Mouse (Mus musculus): ENCODE data around the gene Gm37240. TPM values are rescaled to one million over a fixed set of nuclear protein-coding genes. Genes with fewer than 3 reads are reported as not detected.

Gm37240 gene
- polyA plus RNA-seq, 1 experiment from 2014 or later, result 0.52 TPM

DNA sequence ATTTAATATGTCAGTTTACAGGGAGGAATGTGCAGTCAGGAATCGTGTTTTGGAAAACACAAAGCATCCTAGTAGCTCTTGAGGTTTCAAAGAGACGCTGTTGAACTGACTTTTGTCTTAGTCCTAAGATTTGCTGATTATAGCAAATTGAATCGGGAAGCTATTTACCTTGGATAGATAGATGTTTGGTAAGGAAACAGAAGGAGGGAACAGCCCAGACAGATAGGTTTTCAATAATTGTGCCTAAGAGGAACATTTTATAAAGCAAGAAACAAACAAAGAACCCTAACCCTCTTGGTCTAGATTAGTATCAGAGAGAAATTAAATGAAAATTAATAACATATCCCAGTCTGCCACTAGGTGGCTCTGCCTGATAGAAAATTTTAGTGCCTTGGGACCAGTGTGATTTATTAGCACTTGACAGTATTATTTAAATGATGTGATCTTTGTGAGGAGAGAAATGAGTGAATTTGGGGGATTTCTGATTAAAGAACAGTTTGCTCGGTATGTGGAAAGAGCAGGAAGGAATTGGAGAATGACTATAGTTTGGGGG lies 1194.6 kb downstream of the Gm37240 start:
- DNase-seq (ENCODE audit: low spot score), result peak; percentile 66
- 67% methylated on average over 4 of the region's 4 CpGs for WGBS

DNA sequence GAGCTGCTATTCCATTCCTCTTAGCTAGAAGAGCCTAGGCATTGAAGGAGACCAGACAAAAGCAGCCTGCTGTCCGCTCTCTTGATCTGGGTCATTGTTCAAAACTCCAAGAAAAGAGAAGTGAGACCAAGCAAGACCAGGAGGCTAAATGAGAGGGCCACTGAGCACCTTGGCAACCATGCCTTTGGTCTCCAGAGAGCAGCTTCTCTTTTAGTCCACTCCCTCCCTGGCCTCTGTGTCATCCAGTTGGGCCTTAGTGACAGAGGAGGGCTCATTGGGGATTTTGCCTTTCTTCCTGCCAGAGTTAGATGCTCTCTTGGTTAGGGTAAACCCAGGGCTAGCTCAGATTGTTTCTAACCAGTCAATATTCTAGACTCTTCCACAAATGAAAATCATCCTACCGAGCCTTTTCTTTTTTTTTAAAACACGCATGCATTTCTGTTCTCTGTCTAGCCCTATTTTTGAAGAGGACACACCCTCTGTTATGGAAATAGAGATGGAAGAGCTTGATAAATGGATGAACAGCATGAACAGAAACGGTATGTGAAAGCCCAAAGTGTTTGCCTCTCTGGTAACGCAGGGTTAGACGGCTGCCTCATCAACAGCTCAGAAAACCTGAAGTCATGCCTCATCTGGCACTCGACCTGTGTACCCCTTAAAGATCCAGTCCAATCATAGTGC lies 1197.1 kb downstream of the Gm37240 start:
- H3K4me1 ChIP-seq (replicated peaks; ENCODE audit: control insufficient read depth, insufficient read depth, low read length), result no peaks in the 10 kb centered on the region
- DNase-seq (ENCODE audit: low spot score) (no peak), ATAC-seq (ENCODE audit: low FRiP score) (no peak)
- H3K27ac ChIP-seq (ENCODE audit: low read depth, low read length), result no peak overlapping the region
- no peak overlapping the region for H3K4me3 ChIP-seq (ENCODE audit: low read depth, low read length)
- no peak overlapping the region for H3K4me2 ChIP-seq (replicated peaks; ENCODE audit: low read depth, low read length)
- H3K27me3 ChIP-seq (ENCODE audit: control insufficient read depth, insufficient read depth, low read length), result no peaks in the 10 kb centered on the region
- no peaks in the 10 kb centered on the region for H3K9me3 ChIP-seq (ENCODE audit: control insufficient read depth, low read length)
- 56% methylated on average over 7 of the region's 7 CpGs for WGBS
- H3K9ac ChIP-seq (ENCODE audit: low read depth, low read length), result no peak overlapping the region
- no peaks in the 10 kb centered on the region for H3K36me3 ChIP-seq (ENCODE audit: control insufficient read depth, insufficient read depth, low read length)

More for the DNA sequence above, 1194.6 kb downstream of the Gm37240 start:
- Histone ChIP-seq H3K4me3 (ENCODE audit: low read depth, low read length) (no peak overlapping the region), H3K27me3 (ENCODE audit: control insufficient read depth, insufficient read depth, low read length) (no peaks in the 10 kb centered on the region), H3K27ac (ENCODE audit: low read depth, low read length) (no peak overlapping the region), H3K9ac (ENCODE audit: low read depth, low read length) (no peak overlapping the region), H3K4me2 (replicated peaks; ENCODE audit: low read depth, low read length) (no peak overlapping the region), H3K9me3 (ENCODE audit: control insufficient read depth, low read length) (no peaks in the 10 kb centered on the region), H3K36me3 (ENCODE audit: control insufficient read depth, insufficient read depth, low read length) (no peaks in the 10 kb centered on the region), H3K4me1 (replicated peaks; ENCODE audit: control insufficient read depth, insufficient read depth, low read length) (no peaks in the 10 kb centered on the region)
- no peak for ATAC-seq (ENCODE audit: low FRiP score)

DNA sequence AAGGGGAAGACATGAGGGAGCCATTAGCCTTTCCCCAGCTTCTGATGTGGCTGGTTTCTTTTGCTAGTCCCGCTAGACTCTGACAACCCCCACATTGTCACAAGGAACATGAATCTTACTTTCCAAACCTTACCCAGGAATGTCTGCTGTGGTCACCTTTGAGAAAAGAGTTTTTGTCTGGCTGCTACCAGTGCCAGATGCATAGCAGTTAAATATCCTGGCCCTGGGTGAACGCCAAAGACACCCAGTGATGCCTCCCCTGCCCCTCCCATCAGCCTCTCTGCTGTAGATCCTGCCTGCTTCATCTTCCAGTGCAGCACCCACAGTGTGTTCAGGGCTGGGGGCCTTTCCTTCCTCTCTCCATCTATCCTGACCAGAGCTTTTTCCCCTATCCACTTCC lies 1197.7 kb downstream of the Gm37240 start:
- H3K9ac ChIP-seq (ENCODE audit: low read depth, low read length), result no peak overlapping the region
- WGBS, result 68% methylated on average over 2 of the region's 2 CpGs

GRCm38 (mm10) chr3:84688176-84688575 lies 1199.1 kb downstream of the Gm37240 start:
- H3K9me3 ChIP-seq (ENCODE audit: control insufficient read depth, low read length), result no peaks in the 10 kb centered on the region
- DNase-seq (ENCODE audit: low spot score), result no peak
- H3K36me3 ChIP-seq (ENCODE audit: control insufficient read depth, insufficient read depth, low read length), result no peaks in the 10 kb centered on the region
- H3K4me3 ChIP-seq (ENCODE audit: low read depth, low read length), result no peak overlapping the region
- ATAC-seq (ENCODE audit: low FRiP score), result no peak
- no peak overlapping the region for H3K9ac ChIP-seq (ENCODE audit: low read depth, low read length)
- no peak overlapping the region for H3K4me2 ChIP-seq (replicated peaks; ENCODE audit: low read depth, low read length)
- no peaks in the 10 kb centered on the region for H3K4me1 ChIP-seq (replicated peaks; ENCODE audit: control insufficient read depth, insufficient read depth, low read length)
- H3K27me3 ChIP-seq (ENCODE audit: control insufficient read depth, insufficient read depth, low read length), result no peaks in the 10 kb centered on the region
- 83% methylated on average over 5 of the region's 5 CpGs for WGBS
- H3K27ac ChIP-seq (ENCODE audit: low read depth, low read length), result no peak overlapping the region

More for the DNA sequence above, 1197.7 kb downstream of the Gm37240 start:
- Histone ChIP-seq H3K27ac (ENCODE audit: low read depth, low read length) (no peak overlapping the region), H3K4me2 (replicated peaks; ENCODE audit: low read depth, low read length) (no peak overlapping the region), H3K9me3 (ENCODE audit: control insufficient read depth, low read length) (no peaks in the 10 kb centered on the region), H3K27me3 (ENCODE audit: control insufficient read depth, insufficient read depth, low read length) (no peaks in the 10 kb centered on the region), H3K36me3 (ENCODE audit: control insufficient read depth, insufficient read depth, low read length) (no peaks in the 10 kb centered on the region), H3K4me1 (replicated peaks; ENCODE audit: control insufficient read depth, insufficient read depth, low read length) (no peaks in the 10 kb centered on the region), H3K4me3 (ENCODE audit: low read depth, low read length) (no peak overlapping the region)
- ATAC-seq (ENCODE audit: low FRiP score), result no peak
- no peak for DNase-seq (ENCODE audit: low spot score)

DNA sequence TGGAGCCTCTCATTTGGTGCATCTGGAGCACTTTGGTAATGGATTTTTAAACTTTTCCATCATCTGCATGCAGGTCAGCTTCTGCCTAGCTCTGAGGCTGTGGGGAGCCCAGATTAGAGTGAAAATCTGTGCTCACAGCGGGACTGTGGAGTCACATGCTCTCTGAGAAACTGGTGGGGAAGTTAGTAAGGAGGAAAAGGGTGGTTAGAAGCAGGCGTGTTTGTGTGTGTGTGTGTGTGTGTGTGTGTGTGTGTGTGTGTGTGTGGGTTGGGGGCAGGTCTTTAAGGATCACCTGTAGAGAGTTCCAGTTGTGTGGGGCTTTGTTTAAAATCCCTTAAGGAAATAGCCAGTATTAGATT lies 1199.9 kb downstream of the Gm37240 start:
- Histone ChIP-seq H3K9ac (ENCODE audit: low read depth, low read length) (no peak overlapping the region), H3K4me3 (ENCODE audit: low read depth, low read length) (no peak overlapping the region), H3K36me3 (ENCODE audit: control insufficient read depth, insufficient read depth, low read length) (no peaks in the 10 kb centered on the region), H3K4me2 (replicated peaks; ENCODE audit: low read depth, low read length) (no peak overlapping the region), H3K9me3 (ENCODE audit: control insufficient read depth, low read length) (no peaks in the 10 kb centered on the region), H3K27me3 (ENCODE audit: control insufficient read depth, insufficient read depth, low read length) (no peaks in the 10 kb centered on the region), H3K4me1 (replicated peaks; ENCODE audit: control insufficient read depth, insufficient read depth, low read length) (no peaks in the 10 kb centered on the region), H3K27ac (ENCODE audit: low read depth, low read length) (no peak overlapping the region)
- 63% methylated on average over 2 of the region's 2 CpGs for whole genome bisulfite sequencing
- DNase-seq (ENCODE audit: low spot score) (no peak), ATAC-seq (ENCODE audit: low FRiP score) (no peak)

DNA sequence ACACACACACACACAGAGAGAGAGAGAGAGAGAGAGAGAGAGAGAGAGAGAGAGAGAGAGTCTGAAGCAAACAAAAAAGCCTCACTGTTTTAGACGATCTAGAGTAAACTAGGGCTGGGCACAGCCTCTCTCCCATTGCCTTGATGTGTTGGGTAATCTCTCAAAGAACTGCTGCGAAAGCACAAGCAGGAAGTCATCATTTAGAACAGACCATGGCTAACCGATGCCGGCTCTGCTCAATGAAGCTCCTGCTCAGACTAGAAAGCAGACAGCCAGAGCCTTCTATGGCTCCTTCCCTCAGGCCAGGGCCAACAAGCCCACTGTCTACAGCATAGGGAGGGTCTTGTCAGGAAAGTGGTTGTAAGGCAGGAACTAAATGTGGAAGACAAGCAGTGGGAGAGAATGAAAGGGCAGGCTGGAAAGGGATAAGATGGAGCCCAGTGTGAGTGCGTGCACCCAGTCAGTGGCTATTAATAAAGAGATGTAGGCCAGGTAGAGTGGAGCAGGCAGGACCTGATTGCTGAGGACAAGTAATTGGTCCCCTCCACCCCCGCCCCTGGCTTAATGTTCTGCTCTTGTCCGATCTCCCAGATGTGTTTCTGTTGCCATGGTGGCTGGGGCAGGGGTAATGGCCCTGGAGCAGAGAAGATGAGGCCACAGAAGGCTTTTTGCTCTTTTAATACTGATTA lies 1200.4 kb downstream of the Gm37240 start:
- ATAC-seq (ENCODE audit: low FRiP score), result no peak
- WGBS, result 81% methylated on average over 7 of the region's 7 CpGs

GRCm38 (mm10) chr3:84686294-84686672 lies 1201.0 kb downstream of the Gm37240 start:
- Histone ChIP-seq H3K27ac (ENCODE audit: low read depth, low read length) (no peak overlapping the region), H3K27me3 (ENCODE audit: control insufficient read depth, insufficient read depth, low read length) (no peaks in the 10 kb centered on the region), H3K9me3 (ENCODE audit: control insufficient read depth, low read length) (no peaks in the 10 kb centered on the region), H3K36me3 (ENCODE audit: control insufficient read depth, insufficient read depth, low read length) (no peaks in the 10 kb centered on the region), H3K4me2 (replicated peaks; ENCODE audit: low read depth, low read length) (no peak overlapping the region), H3K9ac (ENCODE audit: low read depth, low read length) (no peak overlapping the region), H3K4me1 (replicated peaks; ENCODE audit: control insufficient read depth, insufficient read depth, low read length) (no peaks in the 10 kb centered on the region), H3K4me3 (ENCODE audit: low read depth, low read length) (no peak overlapping the region)
- 96% methylated on average over 2 of the region's 2 CpGs for WGBS
- ATAC-seq (ENCODE audit: low FRiP score), result no peak
- no peak for DNase-seq (ENCODE audit: low spot score)

More for the DNA sequence above, 1200.4 kb downstream of the Gm37240 start:
- no peaks in the 10 kb centered on the region for H3K4me1 ChIP-seq (replicated peaks; ENCODE audit: control insufficient read depth, insufficient read depth, low read length)
- no peak overlapping the region for H3K27ac ChIP-seq (ENCODE audit: low read depth, low read length)
- no peaks in the 10 kb centered on the region for H3K36me3 ChIP-seq (ENCODE audit: control insufficient read depth, insufficient read depth, low read length)
- H3K9ac ChIP-seq (ENCODE audit: low read depth, low read length), result no peak overlapping the region
- no peak overlapping the region for H3K4me2 ChIP-seq (replicated peaks; ENCODE audit: low read depth, low read length)
- H3K9me3 ChIP-seq (ENCODE audit: control insufficient read depth, low read length), result no peaks in the 10 kb centered on the region
- H3K27me3 ChIP-seq (ENCODE audit: control insufficient read depth, insufficient read depth, low read length), result no peaks in the 10 kb centered on the region
- no peak overlapping the region for H3K4me3 ChIP-seq (ENCODE audit: low read depth, low read length)
- no peak for DNase-seq (ENCODE audit: low spot score)

- 77% methylated on average over 8 of the region's 8 CpGs for WGBS
- H3K4me3 ChIP-seq (ENCODE audit: low read depth, low read length), result no peak overlapping the region
- no peak overlapping the region for H3K9ac ChIP-seq (ENCODE audit: low read depth, low read length)
- H3K36me3 ChIP-seq (ENCODE audit: control insufficient read depth, insufficient read depth, low read length), result no peaks in the 10 kb centered on the region
- H3K4me1 ChIP-seq (replicated peaks; ENCODE audit: control insufficient read depth, insufficient read depth, low read length), result no peaks in the 10 kb centered on the region
- no peaks in the 10 kb centered on the region for H3K27me3 ChIP-seq (ENCODE audit: control insufficient read depth, insufficient read depth, low read length)
- no peak overlapping the region for H3K27ac ChIP-seq (ENCODE audit: low read depth, low read length)
- DNase-seq (ENCODE audit: low spot score) (no peak), ATAC-seq (ENCODE audit: low FRiP score) (no peak)
- H3K4me2 ChIP-seq (replicated peaks; ENCODE audit: low read depth, low read length), result no peak overlapping the region
- H3K9me3 ChIP-seq (ENCODE audit: control insufficient read depth, low read length), result no peaks in the 10 kb centered on the region
These were observed 1201.5 kb downstream of the Gm37240 start for GRCm38 (mm10) chr3:84685662-84686293.

Data from hindbrain, embryonic 11.5 days (tissue).